Mouse (Mus musculus) left cerebral cortex, adult 11 months (tissue): Measurements from ENCODE around the gene Kif19a.

Source experiments
- DNase-seq: peaks from one replicate; pipeline ENCODE4 v3.0.0; 2022; ENCODE audit warnings: low spot score

Gene Kif19a

DNA sequence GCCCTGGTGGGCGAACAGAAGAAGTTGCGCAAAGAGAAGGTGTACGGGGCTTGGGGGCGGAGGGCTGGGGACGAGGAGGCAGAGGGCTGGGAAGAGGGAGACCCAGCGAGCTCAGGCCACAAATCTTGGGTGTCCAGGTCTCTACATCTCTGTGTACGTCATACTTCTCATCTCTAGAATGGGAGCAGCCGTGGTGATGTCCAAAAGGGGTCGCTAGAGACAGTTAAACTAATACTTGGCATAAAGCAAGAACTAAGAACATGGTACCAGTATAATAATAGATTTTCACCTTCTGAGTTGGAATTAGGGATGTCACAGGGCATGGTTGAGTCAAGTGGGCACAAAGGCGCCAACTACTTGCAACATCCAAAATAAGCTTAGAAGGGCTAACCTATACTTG is 20.7 kb downstream of the Kif19a start:
- no peak for DNase-seq

DNA sequence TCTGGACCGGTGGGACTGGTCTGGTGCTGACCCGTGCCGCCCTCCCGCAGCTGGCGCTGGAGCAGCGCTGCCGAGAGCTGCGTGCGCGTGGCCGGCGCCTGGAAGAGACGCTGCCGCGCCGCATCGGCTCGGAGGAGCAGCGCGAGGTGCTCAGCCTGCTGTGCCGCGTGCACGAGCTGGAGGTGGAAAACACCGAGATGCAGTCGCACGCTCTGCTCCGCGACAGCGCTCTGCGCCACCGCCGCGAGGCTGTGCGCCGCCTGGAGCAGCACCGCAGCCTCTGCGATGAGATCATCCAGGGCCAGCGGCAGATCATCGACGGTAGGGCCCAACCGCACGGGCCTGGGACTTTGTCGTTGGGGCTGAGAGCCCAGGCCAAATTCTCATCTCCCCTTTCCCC is 21.1 kb downstream of the Kif19a start:
- DNase-seq: no peak

DNA sequence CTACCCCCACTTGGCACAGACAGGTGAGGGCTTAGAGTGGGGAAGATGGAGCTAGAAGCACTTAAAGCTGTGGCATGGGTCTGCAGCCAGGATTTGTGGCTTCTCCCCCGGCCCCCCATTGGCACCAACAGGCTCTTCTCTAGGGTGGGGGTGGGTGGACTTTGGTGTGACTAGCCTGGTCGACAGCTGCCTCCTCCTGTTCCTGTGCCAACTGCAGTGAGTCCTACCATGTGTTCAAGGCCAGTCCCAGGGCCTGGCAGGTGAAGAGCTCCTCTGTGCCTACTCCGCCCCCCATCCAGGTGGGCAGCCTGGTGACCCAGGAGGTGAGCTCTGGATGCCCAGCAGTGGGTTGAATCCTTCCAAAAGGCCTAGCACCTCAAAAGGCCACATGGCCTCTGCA is 22.4 kb downstream of the Kif19a start:
- DNase-seq: no peak

DNA sequence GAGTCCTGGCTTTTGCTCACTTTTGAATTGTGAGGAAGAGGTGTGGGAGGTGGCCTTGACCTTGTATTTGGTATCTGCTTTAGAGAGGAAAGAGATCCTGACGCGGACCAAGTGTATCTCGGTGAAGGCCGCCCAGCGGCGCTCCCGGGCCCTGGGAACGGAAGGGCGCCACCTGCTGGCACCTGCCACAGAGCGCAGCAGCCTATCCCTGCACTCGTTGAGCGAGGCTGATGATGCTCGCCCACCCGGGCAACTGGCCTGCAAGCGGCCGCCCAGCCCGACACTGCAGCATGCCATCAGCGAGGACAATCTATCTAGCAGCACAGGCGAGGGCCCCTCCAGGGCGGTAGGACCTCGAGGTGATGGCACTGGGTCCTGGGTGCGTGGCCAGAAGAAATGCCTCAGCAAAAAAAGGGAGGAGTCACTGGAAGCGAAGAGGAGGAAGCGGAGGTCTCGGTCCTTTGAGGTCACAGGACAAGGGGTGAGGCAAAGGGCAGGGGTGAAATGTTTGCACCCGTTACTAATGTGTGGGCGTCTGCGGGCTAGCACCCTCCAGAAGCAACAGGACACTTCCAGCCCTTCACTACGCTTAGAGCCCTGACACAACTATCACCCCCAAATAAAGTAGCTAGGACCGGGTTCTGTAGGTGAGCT is 24.0 kb downstream of the Kif19a start:
- DNase-seq: no peak

DNA sequence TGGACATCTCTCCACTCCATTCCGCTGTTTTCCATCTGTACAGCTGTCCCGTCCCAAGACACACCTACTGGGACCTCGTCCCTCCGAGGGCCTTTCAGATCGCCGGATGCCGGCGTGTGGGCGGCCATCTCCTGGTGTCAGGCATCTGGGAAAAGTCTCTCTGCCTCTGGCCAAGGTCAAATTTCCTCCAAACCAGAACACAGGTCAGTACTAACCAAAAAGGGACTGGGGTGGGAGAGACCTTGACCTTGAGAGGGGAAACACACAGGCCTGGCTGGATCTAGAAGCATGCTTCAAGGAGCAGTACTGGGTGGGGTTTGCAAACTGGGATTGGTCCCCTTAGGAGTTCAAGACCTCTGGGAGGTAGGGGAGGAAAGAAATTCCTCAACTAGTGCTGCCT is 24.5 kb downstream of the Kif19a start:
- no peak for DNase-seq

DNA sequence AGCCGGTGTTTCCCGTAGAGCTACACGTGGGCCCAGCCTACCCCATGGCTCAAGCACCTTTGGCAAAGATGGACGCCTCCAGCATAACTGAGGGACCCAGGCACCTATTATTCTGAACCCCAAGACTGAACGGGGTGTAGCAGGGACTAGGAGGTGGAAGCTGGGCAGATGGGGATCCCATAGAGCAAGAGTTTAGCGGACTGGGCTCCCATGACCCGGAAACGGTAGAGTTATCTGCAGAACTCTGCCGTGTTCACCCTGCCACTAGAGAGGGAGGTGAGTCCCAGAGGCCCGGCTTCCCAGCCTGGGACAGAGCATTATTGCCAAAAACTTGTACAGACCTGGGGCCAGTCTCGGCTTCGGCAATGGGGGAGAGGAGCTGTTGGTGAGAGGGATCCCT is 25.0 kb downstream of the Kif19a start:
- no peak for DNase-seq

DNA sequence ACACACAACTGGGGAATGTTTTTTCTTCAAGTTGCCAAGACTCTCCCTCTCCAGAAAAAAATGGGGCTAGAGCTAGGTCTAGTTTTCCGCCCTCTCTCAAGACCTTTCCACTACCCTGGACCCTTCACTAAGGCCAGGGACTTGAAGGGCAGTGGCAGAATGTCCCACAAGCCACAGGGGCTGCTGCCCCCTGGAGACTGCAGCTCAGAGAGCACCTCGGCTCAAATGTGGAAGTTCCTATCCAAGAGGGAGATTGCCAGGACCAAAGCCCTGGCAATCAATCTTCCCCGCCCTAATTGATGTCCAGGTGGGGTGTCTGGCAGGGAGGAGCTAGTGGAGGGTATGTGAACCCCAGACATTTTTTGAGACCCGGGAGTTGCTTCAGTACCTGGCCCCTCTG is 25.7 kb downstream of the Kif19a start:
- DNase-seq: no peak

DNA sequence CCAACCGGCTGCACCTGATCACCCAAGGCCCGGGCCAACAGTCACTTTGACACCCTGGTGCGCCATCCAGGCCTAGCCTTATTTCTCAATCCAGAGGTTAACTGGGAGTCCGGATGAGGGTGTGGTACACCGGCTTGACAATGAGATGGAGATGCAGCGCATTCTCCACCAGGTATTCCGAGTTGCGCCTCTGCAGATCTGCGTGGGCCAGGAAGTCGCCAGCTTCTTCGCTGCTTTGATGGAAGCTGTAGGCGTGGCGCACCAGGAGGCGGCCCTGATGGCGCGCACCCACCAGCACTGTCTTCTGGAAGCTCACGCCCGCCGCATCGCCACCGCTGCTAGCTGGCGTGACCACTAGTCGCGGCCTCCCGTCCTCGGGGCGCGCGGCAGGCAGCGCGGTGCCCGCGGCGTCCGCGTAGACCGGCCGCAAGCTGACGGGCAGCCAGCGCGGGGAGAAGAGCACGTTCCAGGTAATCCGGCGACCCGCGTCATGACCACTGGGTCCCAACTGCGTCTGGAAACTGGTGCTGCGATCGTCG is 26.2 kb downstream of the Kif19a start:
- DNase-seq: no peak

DNA sequence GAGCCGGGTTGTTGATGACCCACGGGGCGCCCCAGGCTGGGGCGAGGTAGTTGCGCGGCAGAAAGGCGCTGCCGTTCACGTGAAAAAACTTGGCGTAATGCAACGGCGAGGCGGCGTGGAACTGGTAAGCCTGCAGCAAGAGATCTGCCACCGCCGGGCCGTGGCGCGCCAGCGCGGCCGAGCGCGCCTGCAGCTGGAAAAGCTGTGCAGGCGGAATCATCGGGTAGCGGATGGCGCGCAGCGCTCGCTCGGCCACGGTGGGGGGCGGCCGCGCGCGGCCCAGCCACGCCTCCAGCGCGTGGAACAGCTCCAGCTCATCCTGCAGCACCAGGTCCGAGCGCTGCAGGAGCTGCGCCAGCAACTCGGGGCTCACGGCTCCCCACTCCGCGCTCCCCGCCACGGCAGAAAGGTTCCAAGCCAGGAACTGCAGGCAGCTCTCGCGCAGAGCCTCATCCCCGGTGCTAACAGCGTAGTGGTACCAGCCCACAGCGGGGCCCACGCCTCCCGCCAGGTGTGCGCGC is 26.8 kb downstream of the Kif19a start:
- no peak for DNase-seq

DNA sequence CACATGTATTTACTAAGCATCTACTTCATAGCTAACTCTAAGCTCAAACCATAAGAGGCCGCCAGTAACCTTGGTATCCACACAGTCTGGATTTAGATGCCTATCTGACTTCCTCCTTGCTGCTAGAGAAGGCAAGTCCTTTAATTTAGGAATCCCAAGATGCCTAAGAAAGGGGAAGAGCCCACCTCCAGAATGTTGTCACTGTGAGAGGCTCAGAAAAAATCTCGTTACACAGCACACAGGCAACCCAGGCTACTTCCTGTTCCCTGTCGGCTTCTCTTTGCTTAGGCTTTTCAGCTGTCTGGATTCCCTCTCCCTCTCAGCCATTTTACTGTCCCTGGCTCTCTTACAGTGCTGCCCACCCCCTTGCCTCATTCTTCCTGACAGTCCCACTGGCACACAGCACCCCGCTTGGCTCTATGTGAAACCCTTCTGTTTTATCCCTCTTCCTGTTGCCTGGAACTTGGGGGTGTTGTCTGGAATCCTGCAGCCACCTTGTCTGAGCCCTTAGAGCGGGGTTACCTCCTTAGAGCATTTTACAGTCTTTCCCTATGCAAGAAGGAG is 27.8 kb downstream of the Kif19a start:
- DNase-seq: no peak

DNA sequence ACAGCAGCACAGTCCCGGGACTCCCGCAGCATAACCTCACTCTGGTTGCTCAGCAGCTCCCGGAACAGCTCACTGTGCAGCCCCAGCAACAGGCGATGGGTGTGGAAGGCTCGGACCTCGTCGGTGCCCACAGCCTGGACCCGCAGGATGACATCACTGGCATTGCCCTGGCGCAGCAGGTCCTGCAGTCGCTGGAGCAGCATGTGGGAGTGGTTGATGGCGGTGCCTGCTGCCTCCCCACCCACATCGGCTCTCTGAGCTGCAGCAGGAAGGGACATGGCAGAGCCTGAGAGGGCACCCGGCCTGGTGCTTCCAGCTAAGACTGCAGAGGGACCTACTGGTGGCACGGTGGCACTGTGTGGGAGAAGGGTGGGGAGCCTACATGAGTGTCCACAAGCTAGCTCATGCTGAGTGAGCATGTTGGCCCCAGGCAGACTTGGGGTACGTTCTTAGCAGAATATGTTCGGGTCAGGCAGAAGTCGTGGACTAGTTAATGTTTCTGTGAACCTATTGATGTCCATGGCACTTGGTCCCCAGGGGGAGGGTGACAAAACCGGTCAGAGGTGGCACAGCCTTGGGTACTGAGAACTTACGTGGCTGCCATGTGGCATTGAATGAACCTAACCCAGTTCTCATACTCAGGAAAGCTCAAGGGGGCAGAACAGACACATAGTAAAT is 28.8 kb downstream of the Kif19a start:
- DNase-seq: no peak

DNA sequence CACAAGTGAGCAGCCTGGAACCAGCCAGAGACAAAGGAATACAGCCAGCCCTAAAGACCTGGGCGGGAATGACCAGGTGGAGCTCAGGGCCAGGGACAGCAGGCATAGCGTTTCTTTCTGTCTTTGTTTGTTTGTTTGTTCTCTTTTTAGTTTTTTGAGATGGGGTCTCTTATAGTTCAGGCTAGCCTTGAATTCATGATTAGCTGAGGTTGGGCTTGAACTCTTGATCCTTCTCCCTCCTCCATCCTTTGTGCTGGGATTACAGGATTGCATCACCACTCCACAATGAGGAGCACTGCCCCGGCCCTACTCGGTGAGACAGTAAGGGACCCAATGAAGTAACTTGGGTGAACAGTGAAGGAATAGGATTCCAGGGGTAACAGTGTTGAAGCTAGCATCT is 29.5 kb downstream of the Kif19a start:
- no peak for DNase-seq

DNA sequence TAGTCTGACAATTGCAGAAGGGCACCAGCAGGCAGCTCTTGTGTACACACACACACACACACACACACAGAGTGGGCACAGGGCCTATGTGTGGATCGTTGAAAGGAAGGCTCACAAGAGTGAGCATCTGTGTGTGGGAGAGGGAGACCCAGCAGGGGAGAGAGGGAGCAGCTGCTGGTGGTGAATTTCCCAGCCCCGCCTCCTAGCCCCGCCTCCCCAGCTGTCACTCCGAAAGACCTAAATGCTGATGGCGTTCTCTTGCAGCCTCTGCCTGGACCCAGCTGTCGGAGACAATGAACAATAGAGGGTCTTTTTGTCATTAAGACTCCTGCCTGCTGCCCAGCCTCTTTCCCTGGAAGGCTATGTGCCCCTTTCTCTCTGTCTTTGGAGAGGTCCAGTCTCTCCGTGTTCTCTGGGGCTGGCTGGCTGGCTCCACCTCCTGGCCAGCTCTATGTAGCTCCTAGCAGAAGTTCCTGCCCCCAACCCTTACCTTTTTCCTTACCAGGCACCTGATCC is 30.1 kb downstream of the Kif19a start:
- DNase-seq: peak; percentile 87

DNA sequence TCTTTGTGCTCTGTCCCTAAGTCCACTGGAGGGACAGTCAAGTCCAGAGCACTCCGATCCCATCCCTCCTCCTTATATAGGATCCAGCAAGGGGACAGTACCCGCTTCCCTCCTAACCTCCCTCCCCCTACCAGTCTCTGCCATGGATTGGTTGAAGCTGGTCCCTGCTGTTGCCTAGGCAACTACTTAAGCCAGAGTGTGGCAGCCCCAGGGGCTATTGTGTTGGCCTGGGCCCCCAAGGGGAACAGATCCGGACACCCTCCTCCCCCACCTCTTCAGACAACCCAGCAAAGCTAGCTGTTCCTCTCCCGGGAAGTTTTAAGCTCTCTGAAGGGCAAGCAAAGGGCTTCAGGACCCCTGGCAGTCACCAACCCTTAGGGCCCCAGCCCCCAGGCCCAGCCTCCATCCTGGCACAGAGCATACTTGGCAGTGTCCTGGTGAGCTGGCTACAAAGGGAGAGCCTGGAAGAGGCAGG is 30.7 kb downstream of the Kif19a start, which contains the start of gene Btbd17:
TSS of gene Btbd17 (minus strand) at position 98 of the 475 bp plus-strand sequence.
- DNase-seq: no peak

DNA sequence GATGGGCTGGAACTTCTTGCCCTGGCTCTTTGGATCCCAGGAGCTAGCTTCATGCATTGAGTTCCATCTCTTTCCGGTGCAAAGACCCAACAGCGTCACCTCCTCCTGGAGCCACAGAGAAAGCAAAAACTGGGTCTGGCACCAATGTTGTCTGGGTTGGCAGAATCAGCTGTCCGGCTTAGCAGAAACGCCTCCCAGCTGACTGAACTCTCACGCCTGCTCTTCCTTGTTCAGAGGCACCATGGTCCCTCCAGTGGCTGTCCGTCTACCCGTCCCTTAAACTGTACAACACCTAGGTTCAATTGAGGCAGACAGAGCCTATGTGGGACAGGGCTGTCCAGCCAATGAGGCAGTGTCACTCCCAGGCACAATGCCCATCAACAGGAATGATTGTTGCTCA is 32.0 kb downstream of the Kif19a start:
- DNase-seq: no peak

DNA sequence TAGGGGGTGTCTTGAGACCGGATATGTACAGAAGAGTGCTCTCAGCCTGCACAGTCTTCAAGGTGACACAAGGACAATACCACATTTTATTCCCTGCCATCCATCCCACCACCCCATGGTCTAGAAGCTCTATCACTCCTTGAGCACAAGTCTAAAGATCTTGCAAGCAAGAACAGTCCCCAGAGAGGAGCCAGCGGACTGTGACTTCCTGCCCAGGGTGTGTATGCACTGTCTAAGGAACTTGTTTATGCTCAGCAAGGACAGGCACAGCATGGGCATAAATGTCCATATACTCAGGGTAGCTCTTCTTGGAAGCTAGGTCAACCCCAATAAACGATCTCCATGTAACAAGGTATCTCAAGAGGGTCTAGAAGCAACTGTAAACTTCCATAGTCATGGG is 32.8 kb downstream of the Kif19a start:
- no peak for DNase-seq

DNA sequence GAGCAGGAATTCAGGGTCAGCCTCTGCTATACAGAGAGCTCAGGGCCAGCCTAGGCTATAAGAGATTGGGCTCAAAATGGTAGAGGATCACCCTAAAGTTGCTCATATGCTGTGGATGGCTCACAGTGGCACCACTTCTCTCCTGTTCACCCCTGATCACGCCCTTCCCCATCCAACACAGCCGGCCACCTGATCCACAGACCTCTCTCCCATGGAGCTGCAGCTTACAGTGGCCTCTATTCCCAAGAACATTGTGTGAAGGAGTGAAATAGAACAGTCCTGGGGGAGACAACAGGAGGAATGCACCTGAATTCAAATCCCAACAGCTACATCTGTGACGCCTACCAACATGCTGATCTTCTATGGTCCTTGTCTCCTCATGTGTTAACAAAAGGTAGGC is 33.4 kb downstream of the Kif19a start, which contains the start of gene Gpr142:
TSS of gene Gpr142 (plus strand) at position 301 of the 400 bp plus-strand sequence.
- no peak for DNase-seq

DNA sequence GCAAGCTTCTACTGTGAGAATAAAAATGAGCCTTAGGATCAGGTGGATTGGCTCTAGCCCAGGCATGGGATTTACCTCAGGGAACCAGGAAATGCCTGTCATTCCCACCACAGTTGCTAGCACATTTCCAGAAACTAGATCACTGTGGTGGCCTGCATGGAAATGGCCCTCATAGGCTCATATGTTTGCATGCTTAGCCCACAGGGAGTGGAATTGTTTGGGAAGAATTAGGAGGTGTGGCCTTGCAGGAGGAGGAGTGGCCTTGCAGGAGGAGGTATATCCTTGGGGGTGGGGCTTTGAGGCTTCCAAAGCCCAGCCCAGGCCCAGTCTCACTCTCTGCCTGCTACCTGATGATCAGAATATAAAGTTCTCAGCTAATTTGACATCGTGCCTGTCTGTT is 36.7 kb downstream of the Kif19a start:
- DNase-seq: no peak

DNA sequence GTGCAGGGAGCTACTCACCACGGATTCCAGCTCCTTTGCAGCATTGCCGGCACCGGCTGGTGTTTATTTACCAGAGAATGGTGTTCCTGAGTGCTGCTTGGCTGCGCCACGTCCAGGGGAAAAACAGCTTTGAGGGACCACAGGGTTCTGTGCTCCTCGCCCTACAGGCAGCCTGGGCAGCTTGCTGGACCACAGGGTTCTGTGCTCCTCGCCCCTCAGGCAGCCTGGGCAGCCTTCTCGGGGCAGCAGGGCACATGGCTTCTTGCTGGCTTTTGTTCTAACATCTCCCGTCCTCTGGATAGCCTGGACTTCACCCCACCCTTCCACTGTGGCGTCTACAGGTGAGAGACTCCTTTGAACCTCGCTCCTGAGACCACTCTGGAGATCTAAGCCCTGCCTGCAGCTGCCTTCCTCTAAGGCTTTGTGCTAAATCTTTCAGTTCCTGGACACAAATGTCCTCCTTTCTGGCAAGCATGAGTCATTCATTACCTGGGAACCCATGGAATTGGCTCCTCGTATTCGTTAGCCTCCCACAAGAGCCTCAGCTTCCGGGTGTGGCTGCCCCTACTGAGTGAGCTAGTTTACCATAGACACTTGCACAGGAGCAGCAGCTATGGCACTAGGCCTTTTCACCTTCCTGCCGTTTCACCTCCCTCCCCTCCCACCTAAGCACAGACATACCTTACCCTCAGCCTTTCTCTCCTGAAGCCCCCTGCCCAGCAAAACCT is 37.5 kb downstream of the Kif19a start:
- DNase-seq: no peak

DNA sequence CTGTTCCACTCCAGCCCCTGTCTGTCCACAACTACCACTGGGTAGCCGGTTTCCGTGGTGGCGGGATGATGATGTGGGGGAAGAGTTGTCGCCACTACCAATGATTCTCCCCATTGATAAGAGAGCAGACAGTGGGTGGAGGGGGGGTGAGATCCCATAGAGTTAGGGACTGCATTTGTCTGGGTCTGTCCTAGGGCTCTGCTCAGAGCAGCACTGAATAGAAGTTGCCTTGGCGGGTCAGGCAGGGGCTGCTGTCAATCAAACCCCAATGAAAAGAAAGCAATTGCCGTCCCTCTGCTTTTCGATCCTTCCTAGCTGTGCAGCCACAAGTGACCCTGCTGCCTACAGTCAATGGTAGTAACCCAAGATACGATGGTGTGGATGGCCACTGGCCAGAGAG is 38.8 kb downstream of the Kif19a start:
- DNase-seq: no peak

DNA sequence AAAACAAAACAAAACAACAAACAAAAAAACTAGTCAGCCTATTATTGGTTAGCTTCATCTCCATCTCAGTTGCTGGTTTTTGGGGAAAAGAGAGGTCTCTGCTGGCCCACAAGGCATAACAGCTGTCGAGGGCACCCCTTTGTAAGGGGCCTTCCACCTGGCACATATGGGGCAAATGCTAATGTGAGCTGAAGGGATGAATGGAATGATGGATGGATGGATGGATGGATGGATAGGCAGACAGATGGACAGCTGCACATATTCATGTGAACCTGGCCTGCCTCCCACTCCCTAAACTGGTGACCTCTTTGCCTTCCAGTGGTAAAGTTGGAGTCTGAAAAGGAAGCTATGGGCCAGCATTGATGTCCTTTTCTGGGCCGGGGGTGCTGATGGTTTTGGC is 41.8 kb downstream of the Kif19a start:
- DNase-seq: no peak
